Comparison of ENCODE assay signal across 26 mouse cellular contexts in genomic region chr9:32619661-32620060, GRCm38 (mm10). TPM values are rescaled to one million over a fixed set of nuclear protein-coding genes. Genes with fewer than 3 reads are reported as not detected.
DNase-seq lines count a peak whose midpoint lies in the region; ATAC-seq and TF ChIP-seq lines count a peak whose summit lies in the region.
"Had no signal": no experiment of that assay in that cellular context is flagged by ENCODE, and none has a peak within 500 bp of the region (broad histone marks: within the 10 kb centered on the region; RNA-seq: fewer than 3 reads in every experiment).

No protein-coding gene starts in this region.

- no peak for TF ChIP-seq CTCF in gastrocnemius, adult 2 months (IDR thresholded peaks at IDR 0.05)

- 0 out of 2 replicates have a peak overlapping the region, but pooled peaks have one; percentile 54 for H3K27ac ChIP-seq in gastrocnemius, adult 2 months
- H3K27ac ChIP-seq: embryonic facial prominence, embryonic 12.5 days; hindbrain, embryonic 13.5 days; layer of hippocampus, adult 2 months; limb, embryonic 10.5 days; limb, embryonic 15.5 days; liver, embryonic 14.5 days had no signal

- intact Hi-C loops in gastrocnemius, adult 2 months (cut with DNase I): no loop called here

- DNase-seq in gastrocnemius, adult 2 months: no peak
- no peak for DNase-seq in gastrocnemius, postnatal 25 days
- peak; percentile 17 for DNase-seq in right cerebral cortex, adult 18-20 months
- DNase-seq in right cerebral cortex, postnatal 14 days: no peak
- peak; percentile 49 for DNase-seq in fibroblast of lung, adult 2 months (ENCODE audit: low read depth)
- no peak for DNase-seq in spleen, postnatal 14 days (ENCODE audit: low spot score in 2 of 2)
- DNase-seq: adrenal gland, adult 2 months; adrenal gland, postnatal 36 days; B cell, adult 2 months; cerebellum, adult 9-11 months; embryo, embryonic 11 days; heart, postnatal 4 days; kidney, adult 18-20 months; kidney, postnatal 36 days; lung, adult 2 months; lung, postnatal 14 days; right cerebral cortex, postnatal 4 days had no signal

- no peak overlapping the region for H3K4me3 ChIP-seq in gastrocnemius, adult 2 months
- H3K4me3 ChIP-seq: embryonic facial prominence, embryonic 12.5 days; hindbrain, embryonic 13.5 days; layer of hippocampus, adult 2 months; limb, embryonic 10.5 days; limb, embryonic 15.5 days had no signal

- ATAC-seq in megakaryocyte-erythroid progenitor cell, adult 5-6 weeks (replicated peaks; ENCODE audit: low FRiP score, low TSS enrichment, poor library complexity, severe bottlenecking): no peak
- ATAC-seq: forebrain, embryonic 16.5 days; midbrain, embryonic 16.5 days had no signal

RNA-seq across cellular contexts. Expression of gene Ets1, which starts 16.4 kb away (rescaled TPM):
- 10 to 100 TPM; 11.6 to 11.7 TPM for total RNA-seq in gastrocnemius, adult 2 months (2021)
- 10 to 100 TPM; 19.1 to 21.7 TPM for total RNA-seq in gastrocnemius, postnatal 25 days (2021)
- 9.9 and 13.4 TPM in 2 replicates for total RNA-seq in megakaryocyte-erythroid progenitor cell, adult 5-6 weeks (2014; fragmentation: Nextera tagmentation)
- 3.2 and 11.0 TPM in 2 replicates for total RNA-seq in megakaryocyte-erythroid progenitor cell, adult 5-6 weeks (2017)

Comparison
In these comparisons a context has a peak if more than half of its experiments do, and no peak if none do; other contexts are left out.
1. DNase-seq: peak in right cerebral cortex, adult 18-20 months (single experiment) and fibroblast of lung, adult 2 months (single experiment); none in gastrocnemius, adult 2 months (single experiment), gastrocnemius, postnatal 25 days (single experiment), right cerebral cortex, postnatal 14 days (single experiment) and spleen, postnatal 14 days (0 of 2).